Mouse (Mus musculus): Measurements from ENCODE around the gene B4galt3.
"Not testable (repeated sequence)": the region's sequence is repeated elsewhere in the genome, so short reads cannot be mapped to it uniquely, and the experiment has no call there.

The B4galt3 gene

GRCm38 (mm10) chr1:171240911-171241310, 29.2 kb upstream of the B4galt3 start:
- no peak for DNase-seq (ENCODE audit: low spot score in 2 of 2)

GRCm38 (mm10) chr1:171241952-171242351, 28.2 kb upstream of the B4galt3 start:
- not testable (repeated sequence) for DNase-seq (ENCODE audit: low spot score in 2 of 2)

- no peak for DNase-seq (ENCODE audit: low spot score in 2 of 2)
Measured at GRCm38 (mm10) chr1:171245353-171245752, 24.8 kb upstream of the B4galt3 start.

GRCm38 (mm10) chr1:171246709-171247452, 23.2 kb upstream of the B4galt3 start:
- peak; percentile 95 to 98 for DNase-seq (ENCODE audit: low spot score in 2 of 2)

GRCm38 (mm10) chr1:171247453-171247841, 22.7 kb upstream of the B4galt3 start:
- DNase-seq (ENCODE audit: low spot score in 2 of 2): peak in 1 of 2 experiments; percentile 47

GRCm38 (mm10) chr1:171247916-171248315, 22.2 kb upstream of the B4galt3 start:
- DNase-seq (ENCODE audit: low spot score in 2 of 2): no peak

GRCm38 (mm10) chr1:171248386-171249226, 21.5 kb upstream of the B4galt3 start:
- no peak for DNase-seq (ENCODE audit: low spot score in 2 of 2)

GRCm38 (mm10) chr1:171249913-171250600, 20.1 kb upstream of the B4galt3 start, which contains the start of gene Adamts4:
Gene Adamts4 (plus strand): TSS chr1:171250421.
- no peak for DNase-seq (ENCODE audit: low spot score in 2 of 2)

- DNase-seq (ENCODE audit: low spot score in 2 of 2): no peak
Measured at GRCm38 (mm10) chr1:171250680-171251593, 19.2 kb upstream of the B4galt3 start, which contains the start of gene Ndufs2. Gene Ndufs2 (minus strand): TSS chr1:171251388.

GRCm38 (mm10) chr1:171251594-171252324, 18.4 kb upstream of the B4galt3 start:
- no peak for DNase-seq (ENCODE audit: low spot score in 2 of 2)

GRCm38 (mm10) chr1:171252415-171252814, 17.7 kb upstream of the B4galt3 start:
- DNase-seq (ENCODE audit: low spot score in 2 of 2): no peak

GRCm38 (mm10) chr1:171256095-171256818, 13.9 kb upstream of the B4galt3 start:
- DNase-seq (ENCODE audit: low spot score in 2 of 2): no peak

- peak in 1 of 2 experiments; percentile 73 for DNase-seq (ENCODE audit: low spot score in 2 of 2)
Measured at GRCm38 (mm10) chr1:171256937-171257548, 13.1 kb upstream of the B4galt3 start.

- DNase-seq (ENCODE audit: low spot score in 2 of 2): no peak
Measured at GRCm38 (mm10) chr1:171257781-171258180, 12.3 kb upstream of the B4galt3 start.

GRCm38 (mm10) chr1:171258921-171259320, 11.2 kb upstream of the B4galt3 start:
- no peak for DNase-seq (ENCODE audit: low spot score in 2 of 2)

- DNase-seq (ENCODE audit: low spot score in 2 of 2): no peak
Measured at GRCm38 (mm10) chr1:171260316-171260715, 9.8 kb upstream of the B4galt3 start.

GRCm38 (mm10) chr1:171262594-171263130, 7.5 kb upstream of the B4galt3 start:
- no peak for DNase-seq (ENCODE audit: low spot score in 2 of 2)

- DNase-seq (ENCODE audit: low spot score in 2 of 2): no peak
Measured at GRCm38 (mm10) chr1:171263185-171263611, 6.9 kb upstream of the B4galt3 start.

Data from spleen, postnatal 10 days (tissue).